Mouse (Mus musculus): ENCODE data around the gene Socs3.

Gene Socs3

DNA sequence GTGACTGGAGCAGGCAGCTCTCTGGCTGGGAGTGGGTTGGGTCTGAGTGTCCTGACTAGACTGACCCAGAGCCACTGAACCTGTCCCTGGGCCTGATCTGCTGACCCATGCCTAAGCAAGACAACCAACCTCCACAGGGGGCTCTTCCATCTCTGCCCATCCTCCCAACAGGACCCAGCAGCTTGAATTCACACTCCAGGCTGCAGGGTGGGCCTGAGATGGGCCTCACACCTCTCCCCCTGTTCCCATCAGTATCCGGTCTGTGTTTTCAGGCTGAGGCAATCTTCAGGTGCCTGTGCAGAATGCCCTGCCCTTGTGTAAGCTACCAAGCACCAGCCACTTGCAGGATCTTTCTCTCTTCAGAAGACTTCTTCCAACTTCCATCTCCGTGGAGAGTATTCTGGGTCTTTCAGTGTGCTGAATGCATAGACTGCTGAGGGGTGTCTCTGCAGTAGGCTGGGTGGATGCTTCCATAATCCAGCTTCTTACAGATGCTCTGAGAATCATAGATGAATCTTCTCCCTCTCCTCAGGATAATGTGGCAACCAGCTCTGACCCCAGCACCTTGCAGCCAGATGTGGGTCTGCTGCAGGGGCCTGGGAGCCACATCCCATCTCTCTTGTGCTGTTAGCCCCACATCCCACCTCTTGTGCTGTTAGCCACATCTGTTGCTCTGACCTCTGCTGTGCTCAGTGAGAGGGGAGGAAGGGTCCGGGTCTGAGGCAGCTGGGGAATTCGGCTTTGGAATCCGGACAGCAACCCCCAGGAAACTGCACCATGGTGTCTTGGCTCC lies 35.1 kb downstream of the Socs3 start:
- in situ Hi-C loops (cut with MboI; ENCODE audit: low sequenced_read_pairs), result no loop called here

DNA sequence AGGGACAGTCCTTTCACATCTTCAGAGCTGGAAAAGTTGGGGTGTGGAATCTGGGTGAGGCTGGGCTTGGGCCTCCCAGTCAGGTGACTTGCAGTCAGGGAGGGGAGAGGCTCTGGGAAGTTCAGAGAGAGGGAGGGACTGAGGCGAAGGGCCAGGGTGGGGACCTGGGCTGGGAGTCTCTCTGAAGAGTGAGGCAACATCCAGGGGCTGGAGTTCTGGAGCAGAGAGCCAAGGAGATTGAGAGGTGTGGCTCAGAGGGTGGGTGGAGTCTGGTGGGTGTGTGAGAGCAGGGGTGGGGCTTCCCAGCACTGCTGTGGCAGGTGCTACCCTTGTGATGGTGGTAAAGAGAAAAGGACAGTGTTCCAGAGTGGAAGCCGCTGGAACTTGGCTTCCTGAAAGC lies 35.7 kb downstream of the Socs3 start:
- in situ Hi-C loops (cut with MboI; ENCODE audit: low sequenced_read_pairs), result no loop called here

DNA sequence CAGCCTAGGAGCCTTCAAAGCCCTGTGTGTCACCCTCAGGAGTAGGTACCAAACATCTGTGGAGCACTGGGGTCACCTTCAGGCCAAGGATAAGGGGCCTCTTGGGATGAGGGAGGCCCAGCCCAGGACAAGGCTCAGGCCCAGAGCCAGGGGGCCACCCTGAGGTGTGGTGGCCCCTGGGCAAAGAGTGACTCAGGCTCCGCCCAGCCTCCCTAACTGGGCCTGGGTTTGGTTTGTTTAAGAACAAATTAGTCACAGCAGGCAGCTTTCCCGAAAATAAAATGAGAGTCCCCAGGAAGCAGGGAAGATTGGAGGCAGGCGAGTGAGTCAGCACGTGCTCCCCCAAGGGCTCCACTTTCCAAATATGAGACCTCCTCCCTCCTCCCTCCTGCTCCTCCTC lies 37.7 kb downstream of the Socs3 start:
- in situ Hi-C loops (cut with MboI; ENCODE audit: low sequenced_read_pairs), result no loop called here

DNA sequence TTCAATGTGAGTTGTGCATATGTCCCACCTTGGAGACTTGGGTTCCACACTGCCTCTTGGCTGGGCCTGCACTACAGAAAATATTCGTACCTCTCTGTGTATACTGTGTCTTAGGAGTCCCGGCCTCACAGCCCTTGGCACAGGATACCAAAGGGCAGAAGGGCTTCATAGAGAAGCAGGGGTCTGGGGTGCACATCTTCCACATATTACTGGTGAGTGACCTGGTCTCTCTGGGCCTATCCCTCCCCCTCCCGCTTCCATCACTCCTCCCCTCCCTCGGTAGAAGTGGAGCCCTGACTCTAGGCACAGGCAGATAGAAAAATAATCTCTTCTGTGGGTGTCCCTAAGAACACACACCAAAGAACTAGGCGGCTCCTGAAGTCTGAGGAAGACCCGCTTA lies 38.3 kb downstream of the Socs3 start:
- in situ Hi-C loops (cut with MboI; ENCODE audit: low sequenced_read_pairs), result no loop called here

DNA sequence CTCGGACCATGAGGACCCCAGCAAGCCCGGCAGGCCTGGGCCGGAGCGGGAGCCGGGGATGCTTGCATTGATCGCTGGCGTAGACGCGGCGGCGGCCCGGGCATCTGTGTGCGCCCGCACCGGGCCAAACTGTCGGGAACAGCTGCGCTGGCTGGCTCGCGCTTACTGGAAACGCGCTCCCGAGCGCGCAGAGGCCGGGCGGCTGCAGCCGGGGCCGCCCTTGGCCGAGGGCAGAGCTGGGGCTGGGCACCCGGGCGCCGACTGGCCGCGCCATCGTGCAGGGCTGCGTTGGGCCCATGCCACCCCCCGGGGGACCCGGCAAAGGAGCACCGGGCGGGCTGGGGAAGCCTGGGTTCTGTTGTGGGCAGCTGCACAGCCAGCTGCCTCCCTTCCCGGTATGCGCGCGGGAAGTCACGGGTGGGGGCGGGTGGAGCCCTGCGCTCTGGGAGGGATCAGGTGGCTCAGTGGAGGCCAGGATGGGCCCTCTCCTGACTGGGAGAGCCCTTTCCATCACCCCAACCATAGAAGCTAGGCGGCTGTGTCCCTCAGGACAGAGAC lies 39.0 kb downstream of the Socs3 start:
- in situ Hi-C loops (cut with MboI; ENCODE audit: low sequenced_read_pairs), result no loop called here

DNA sequence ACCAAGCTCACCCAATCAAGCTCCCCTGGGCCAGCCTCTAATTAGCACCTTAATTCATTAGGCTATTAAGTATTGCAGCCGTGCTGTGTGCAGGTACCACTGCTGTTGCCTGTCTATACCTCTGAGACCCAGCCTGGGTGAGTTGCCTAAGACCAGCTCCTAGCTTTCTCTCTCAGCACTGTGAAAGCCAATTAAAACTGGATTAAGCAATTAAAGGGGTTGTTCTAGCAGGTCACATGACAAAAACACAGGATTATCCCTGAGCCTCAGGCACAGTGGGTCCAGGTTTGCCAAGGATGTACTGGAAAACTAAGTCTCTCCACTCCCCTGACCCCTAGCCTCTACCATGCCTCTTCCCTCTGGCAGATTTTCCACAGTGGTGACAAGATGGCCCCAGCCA lies 44.3 kb downstream of the Socs3 start:
- in situ Hi-C loops (cut with MboI; ENCODE audit: low sequenced_read_pairs), result no loop called here

DNA sequence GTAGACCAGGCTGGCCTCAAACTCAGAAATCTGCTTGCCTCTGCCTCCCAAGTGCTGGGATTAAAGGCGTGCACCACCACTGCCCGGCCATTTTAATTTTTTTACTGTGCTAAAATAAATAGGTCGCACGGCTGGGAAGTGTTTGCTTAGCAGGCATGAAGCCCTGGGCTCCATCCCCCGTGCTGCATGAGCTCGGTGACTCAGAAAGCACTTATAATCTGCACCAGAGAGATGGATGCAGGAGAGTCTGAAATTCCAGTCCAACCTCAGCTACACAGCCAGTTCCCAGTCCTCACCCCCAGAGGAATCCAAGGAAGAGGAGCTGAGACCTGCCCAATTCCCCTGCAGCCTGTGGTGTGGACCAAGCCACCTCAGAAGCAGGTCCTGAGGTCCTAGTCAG lies 45.4 kb downstream of the Socs3 start:
- in situ Hi-C loops (cut with MboI; ENCODE audit: low sequenced_read_pairs), result no loop called here

DNA sequence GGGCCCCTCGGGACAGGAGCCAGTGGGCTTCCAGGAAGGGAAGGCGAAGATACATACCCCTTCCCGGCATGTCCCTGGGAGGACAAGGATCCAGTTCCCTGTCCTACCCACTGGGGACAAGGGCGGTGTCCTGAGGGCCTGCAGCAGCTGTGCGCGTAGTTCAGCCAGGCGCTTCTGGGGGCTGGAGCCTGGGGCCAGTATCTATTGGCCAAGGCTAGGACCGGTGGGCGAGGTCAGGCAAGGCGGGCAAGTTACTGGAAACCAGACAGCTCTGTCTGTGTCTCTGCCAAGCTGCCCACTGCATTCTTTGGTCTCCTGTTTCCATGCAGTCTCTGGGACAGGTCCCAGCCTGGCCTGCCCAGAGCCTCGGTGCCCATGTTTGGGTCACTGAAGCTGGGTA lies 46.6 kb downstream of the Socs3 start:
- in situ Hi-C loops (cut with MboI; ENCODE audit: low sequenced_read_pairs), result no loop called here

DNA sequence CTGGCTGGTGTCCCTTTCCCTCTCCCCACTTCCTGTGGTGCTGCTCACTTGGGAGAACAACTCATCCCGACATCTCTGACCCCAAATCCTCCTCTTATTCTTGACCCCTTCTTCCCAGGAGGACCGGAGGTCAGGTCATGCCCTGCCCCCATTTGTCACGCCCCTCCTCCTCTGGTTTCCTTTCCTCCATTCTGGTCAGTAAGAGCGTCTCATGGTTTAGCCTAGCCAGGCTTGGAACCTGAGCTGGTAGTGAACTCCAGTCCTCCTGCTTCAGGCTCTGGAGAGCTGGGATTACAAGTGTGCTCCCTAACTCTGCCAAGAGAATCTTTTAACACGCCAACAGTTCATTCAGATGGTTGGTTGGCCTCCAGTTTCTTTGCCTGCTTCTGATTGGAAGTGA lies 50.6 kb downstream of the Socs3 start:
- in situ Hi-C loops (cut with MboI; ENCODE audit: low sequenced_read_pairs), result no loop called here

DNA sequence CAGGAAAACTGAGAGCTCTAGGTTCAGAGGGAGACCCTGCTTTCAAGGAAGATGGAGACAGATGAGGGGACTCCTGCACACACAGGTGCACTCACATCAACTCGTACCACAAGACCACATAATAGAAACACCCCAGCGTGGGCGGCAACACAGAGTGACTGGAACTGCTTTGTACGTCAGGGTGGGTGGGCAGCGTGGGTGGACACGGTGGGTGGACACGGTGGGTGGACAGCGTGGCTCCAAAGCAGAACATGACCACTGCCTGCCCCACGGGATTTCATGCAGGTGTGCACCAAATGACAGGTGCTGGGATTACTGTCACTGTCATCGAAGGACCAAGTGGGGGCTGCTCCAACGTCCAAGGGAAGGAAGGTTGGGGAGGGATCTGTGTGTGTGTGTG lies 51.3 kb downstream of the Socs3 start:
- in situ Hi-C loops (cut with MboI; ENCODE audit: low sequenced_read_pairs), result no loop called here
